Mouse (Mus musculus) liver, adult 2 months (tissue): ENCODE measurements around the gene Bsx.

Experiments used
- CTCF ChIP-seq: fragments of 200-500 bp; IDR thresholded peaks from 2 replicates; pipeline ENCODE4 v1.5.1; 2011; ENCODE audit warnings: low read depth, low read length, control low read depth
- POLR2A ChIP-seq: fragments of 200-500 bp; IDR thresholded peaks from 2 replicates; pipeline ENCODE4 v1.6.1; 2011; ENCODE audit warnings: low read length, control low read depth; ENCODE audit not compliant: insufficient read depth; ENCODE audit errors: extremely low read depth

GRCm38 (mm10) chr9:40851515-40851914, 22.4 kb upstream of the Bsx start:
- TF ChIP-seq CTCF (no peak), POLR2A (no peak)
